Mouse (Mus musculus) MEL (cell line): ENCODE results near the gene Rps26. TPM values are rescaled to one million over a fixed set of nuclear protein-coding genes. Genes with fewer than 3 reads are reported as not detected.

ENCODE experiments used
- DNase-seq: peaks from one replicate; pipeline ENCODE4 v3.0.0; 2011; ENCODE audit warnings: low read depth, low spot score
- H3K27ac ChIP-seq: 2 replicates; pipeline ENCODE4 v1.5.1; 2012; ENCODE audit warnings: low read depth, mild to moderate bottlenecking, control low read depth, low read length, moderate library complexity; ENCODE audit not compliant: control insufficient read depth
- H3K27me3 ChIP-seq, 2 experiments: fragments of 150-350 bp in 1 of 2; sonication (generic) in 1 of 2; 2 replicates each; pipeline ENCODE4 v1.6.1; 2012; ENCODE audit warnings: low read length in 2 of 2, mild to moderate bottlenecking in 2 of 2, improper control_type of control experiment in 1 of 2, moderate library complexity in 1 of 2; ENCODE audit not compliant: insufficient read depth in 2 of 2, control insufficient read depth in 1 of 2
- H3K36me3 ChIP-seq, 2 experiments: 2 replicates each; pipeline ENCODE4 v1.6.1; 2012 to 2014; ENCODE audit warnings: low read length in 2 of 2, improper control_type of control experiment in 1 of 2, inconsistent platforms in 1 of 2, mild to moderate bottlenecking in 1 of 2; ENCODE audit not compliant: insufficient read depth in 2 of 2, control insufficient read depth in 1 of 2
- H3K4me1 ChIP-seq, 2 experiments: fragments of 150-350 bp in 1 of 2; sonication (generic) in 1 of 2; 2 replicates each; pipeline ENCODE4 v1.6.1; 2012; ENCODE audit warnings: low read length in 2 of 2, improper control_type of control experiment in 1 of 2, mild to moderate bottlenecking in 1 of 2; ENCODE audit not compliant: insufficient read depth in 2 of 2, control insufficient read depth in 1 of 2
- H3K4me3 ChIP-seq, 2 experiments: fragments of 150-350 bp in 1 of 2; sonication (generic) in 1 of 2; 2 replicates each; pipeline ENCODE4 v1.5.1; 2012; ENCODE audit warnings: low read depth in 2 of 2, low read length in 2 of 2, mild to moderate bottlenecking in 2 of 2, moderate library complexity in 2 of 2, control low read depth in 1 of 2, improper control_type of control experiment in 1 of 2; ENCODE audit not compliant: control insufficient read depth in 1 of 2, insufficient read depth in 1 of 2
- H3K79me2 ChIP-seq: 2 replicates; pipeline ENCODE4 v1.6.1; 2012; ENCODE audit warnings: mild to moderate bottlenecking, low read length, moderate library complexity; ENCODE audit not compliant: control insufficient read depth, poor library complexity, insufficient read depth
- H3K9ac ChIP-seq: 2 replicates; pipeline ENCODE4 v1.6.1; 2012; ENCODE audit warnings: low read depth, mild to moderate bottlenecking, control low read depth, low read length, moderate library complexity; ENCODE audit not compliant: control insufficient read depth, poor library complexity, severe bottlenecking
- H3K9me3 ChIP-seq: fragments of 150-350 bp; sonication (generic); replicated peaks from 2 replicates; pipeline ENCODE4 v1.6.1; 2012; ENCODE audit warnings: mild to moderate bottlenecking, low read length, improper control_type of control experiment, moderate library complexity; ENCODE audit not compliant: insufficient read depth
- CHD1 ChIP-seq: IDR thresholded peaks from 2 replicates; pipeline ENCODE4 v1.6.1; 2012; ENCODE audit warnings: low read depth, mild to moderate bottlenecking, inconsistent platforms, low read length, improper control_type of control experiment
- CTCF ChIP-seq, 3 experiments: IDR thresholded peaks in 2 of 3; conservative IDR thresholded peaks in 1 of 3; 2 replicates each; pipeline ENCODE4 v1.5.1; 2011 to 2012; ENCODE audit warnings: low read length in 3 of 3, low read depth in 2 of 3, mild to moderate bottlenecking in 2 of 3, improper control_type of control experiment in 1 of 3, inconsistent platforms in 1 of 3, mixed read lengths in 1 of 3, moderate library complexity in 1 of 3; ENCODE audit not compliant: control insufficient read depth in 1 of 3, insufficient read depth in 1 of 3, poor library complexity in 1 of 3, severe bottlenecking in 1 of 3
- E2F4 ChIP-seq: IDR thresholded peaks from 2 replicates; pipeline ENCODE4 v1.6.1; 2011; ENCODE audit warnings: low read depth, low read length, improper control_type of control experiment, borderline replicate concordance
- ELF1 ChIP-seq: IDR thresholded peaks from 2 replicates; pipeline ENCODE4 v1.6.1; 2014; ENCODE audit warnings: low read depth, mild to moderate bottlenecking, inconsistent platforms, low read length, improper control_type of control experiment, moderate library complexity
- EP300 ChIP-seq, 2 experiments: IDR thresholded peaks; 2 replicates each; pipeline ENCODE4 v1.6.1; 2011; ENCODE audit warnings: improper control_type of control experiment in 2 of 2, low read length in 2 of 2, low read depth in 1 of 2, mild to moderate bottlenecking in 1 of 2
- ETS1 ChIP-seq: IDR thresholded peaks from 2 replicates; pipeline ENCODE4 v1.6.1; 2012; ENCODE audit warnings: low read depth, mild to moderate bottlenecking, inconsistent platforms, low read length, improper control_type of control experiment, moderate library complexity
- GATA1 ChIP-seq: IDR thresholded peaks from 2 replicates; pipeline ENCODE4 v1.6.1; 2011; ENCODE audit warnings: low read depth, low read length, improper control_type of control experiment
- HCFC1 ChIP-seq: IDR thresholded peaks from 2 replicates; pipeline ENCODE4 v1.6.1; 2012; ENCODE audit warnings: low read depth, mild to moderate bottlenecking, inconsistent platforms, low read length, improper control_type of control experiment, moderate library complexity
- JUND ChIP-seq: IDR thresholded peaks from 2 replicates; pipeline ENCODE4 v1.6.1; 2011; ENCODE audit warnings: low read depth, mild to moderate bottlenecking, improper control_type of control experiment, low read length
- MAFK ChIP-seq: IDR thresholded peaks from 2 replicates; pipeline ENCODE4 v1.6.1; 2011; ENCODE audit warnings: low read depth, mild to moderate bottlenecking, low read length, improper control_type of control experiment, borderline replicate concordance
- MAZ ChIP-seq: IDR thresholded peaks from 2 replicates; pipeline ENCODE4 v1.6.1; 2012; ENCODE audit warnings: low read depth, mild to moderate bottlenecking, inconsistent platforms, low read length, improper control_type of control experiment
- MXI1 ChIP-seq: IDR thresholded peaks from 2 replicates; pipeline ENCODE4 v1.6.1; 2011; ENCODE audit warnings: mild to moderate bottlenecking, low read depth, low read length, improper control_type of control experiment
- MYC ChIP-seq: IDR thresholded peaks from 2 replicates; pipeline ENCODE4 v1.6.1; 2011; ENCODE audit warnings: low read depth, mild to moderate bottlenecking, low read length, improper control_type of control experiment, moderate library complexity
- NELFE ChIP-seq: IDR thresholded peaks from 2 replicates; pipeline ENCODE4 v1.6.1; 2011; ENCODE audit warnings: low read depth, low read length, improper control_type of control experiment
- NRF1 ChIP-seq: IDR thresholded peaks from 2 replicates; pipeline ENCODE4 v1.6.1; 2014; ENCODE audit warnings: low read depth, mild to moderate bottlenecking, inconsistent platforms, low read length, improper control_type of control experiment, moderate library complexity; ENCODE audit not compliant: poor library complexity, insufficient read depth, severe bottlenecking
- POLR2AphosphoS5 ChIP-seq: IDR thresholded peaks from 2 replicates; pipeline ENCODE4 v1.6.1; 2012; ENCODE audit warnings: low read depth, borderline replicate concordance, mild to moderate bottlenecking, inconsistent platforms, low read length, moderate library complexity, mixed read lengths
- RCOR1 ChIP-seq: IDR thresholded peaks from 2 replicates; pipeline ENCODE4 v1.6.1; 2012; ENCODE audit warnings: low read depth, mild to moderate bottlenecking, inconsistent platforms, low read length, improper control_type of control experiment
- TBP ChIP-seq: IDR thresholded peaks from 2 replicates; pipeline ENCODE4 v1.8.0; 2011; ENCODE audit warnings: low read depth, low read length, improper control_type of control experiment
- TCF12 ChIP-seq: IDR thresholded peaks from 2 replicates; pipeline ENCODE4 v1.6.1; 2014; ENCODE audit warnings: low read depth, mild to moderate bottlenecking, inconsistent platforms, low read length, improper control_type of control experiment, moderate library complexity
- USF1 ChIP-seq: IDR thresholded peaks from 2 replicates; pipeline ENCODE4 v1.6.1; 2014; ENCODE audit warnings: low read depth, mild to moderate bottlenecking, inconsistent platforms, low read length, improper control_type of control experiment, moderate library complexity
- USF2 ChIP-seq, 2 experiments: IDR thresholded peaks; 2 replicates each; pipeline ENCODE4 v1.6.1; 2011 to 2012; ENCODE audit warnings: improper control_type of control experiment in 2 of 2, low read length in 2 of 2, borderline replicate concordance in 1 of 2, inconsistent platforms in 1 of 2, low read depth in 1 of 2, mild to moderate bottlenecking in 1 of 2; ENCODE audit not compliant: insufficient read depth in 1 of 2
- ZKSCAN1 ChIP-seq: IDR thresholded peaks from 2 replicates; pipeline ENCODE4 v1.6.1; 2012; ENCODE audit warnings: low read depth, mild to moderate bottlenecking, inconsistent platforms, low read length, improper control_type of control experiment, moderate library complexity
- ZNF384 ChIP-seq: IDR thresholded peaks from 2 replicates; pipeline ENCODE4 v1.6.1; 2012; ENCODE audit warnings: low read depth, mild to moderate bottlenecking, inconsistent platforms, low read length, improper control_type of control experiment
- polyA plus RNA-seq, 2 experiments: library from polyadenylated mRNA; stranded (reverse) in 1 of 2; unstranded in 1 of 2; fragments of >175 nt in 1 of 2; fragments of >200 nt in 1 of 2; gene quantifications; 2 replicates each; pipeline versions ENCODE4 v1.2.1 to v1.2.4; 2012; ENCODE audit warnings: low replicate concordance in 2 of 2, low read depth in 1 of 2; ENCODE audit not compliant: insufficient read length in 2 of 2, insufficient read depth in 1 of 2, missing spikeins in 1 of 2
- total RNA-seq: library from RNA; depleted of rRNA; stranded (reverse); fragments of 300-350 nt; gene quantifications from 2 replicates; pipeline ENCODE4 v1.2.3, GENCODE M21; 2012

Rps26 gene
- total and polyA plus RNA-seq, 3 experiments = 2,523 to 2,530 TPM; not detected in 1

DNA sequence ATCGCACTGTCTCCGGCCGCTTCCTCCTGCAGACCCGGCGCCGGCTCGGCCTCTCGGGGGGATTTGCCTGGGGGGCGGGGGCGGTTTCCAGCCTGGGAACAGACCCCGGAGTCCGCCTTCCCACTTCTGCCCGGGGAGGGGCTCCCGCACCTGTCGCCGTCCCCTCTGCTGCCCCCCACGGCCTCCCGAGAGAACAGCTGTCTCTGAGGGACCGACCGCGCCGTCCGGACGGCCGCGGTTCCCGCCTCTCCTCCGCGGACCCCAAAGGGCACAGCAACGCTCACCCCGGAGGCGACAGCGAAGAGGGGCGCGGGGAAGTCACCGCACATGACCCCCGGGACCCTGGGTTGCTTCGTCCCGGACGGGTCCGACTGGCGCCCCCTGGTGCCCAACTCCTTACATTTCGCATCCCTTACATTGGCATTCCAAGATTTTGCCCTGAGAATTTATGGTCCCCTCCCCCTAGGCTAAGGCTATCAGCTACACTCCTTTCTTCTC lies 36.3 kb downstream of the Rps26 start (continued):
- TF ChIP-seq RCOR1 (0 out of 2 replicates have a peak, but pooled peaks have one; percentile 17), ZNF384 (peak; percentile 46)
- TF ChIP-seq, all 39 proteins: peak for 13

DNA sequence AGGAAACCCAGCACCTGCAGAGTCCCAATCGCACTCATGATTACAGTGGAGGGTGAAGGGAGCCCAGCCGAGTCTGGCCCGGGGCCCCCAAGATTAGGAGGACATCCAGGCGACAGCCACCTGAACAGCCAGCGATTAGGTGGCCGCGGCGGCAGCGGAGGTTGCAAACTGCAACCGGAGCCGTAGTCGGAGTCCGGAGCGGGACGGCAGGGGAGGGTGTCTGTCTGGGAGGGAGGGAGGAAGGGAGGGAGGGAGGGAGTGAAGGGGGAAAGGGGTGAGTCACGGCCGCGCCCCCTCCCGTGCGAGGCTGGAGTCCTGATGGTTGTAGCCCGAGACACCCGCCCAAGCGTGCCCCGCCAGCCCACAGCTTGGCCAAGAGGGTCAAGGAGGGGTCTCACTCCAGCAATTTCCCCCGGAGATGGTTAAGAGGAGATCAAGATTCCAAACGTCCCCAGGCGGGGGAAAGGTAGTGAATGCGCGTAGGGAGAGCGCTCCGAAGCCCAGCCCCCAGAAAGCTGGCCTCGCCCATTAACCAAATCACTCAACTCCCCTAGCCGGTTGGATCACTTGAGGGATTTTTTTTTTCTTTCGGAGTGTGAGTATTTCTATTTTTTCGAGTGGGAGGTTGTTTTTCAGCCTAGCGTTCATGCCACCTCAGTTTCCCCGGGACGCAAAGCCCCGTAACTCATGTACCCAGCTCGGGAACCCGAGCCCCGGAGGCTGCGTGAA lies 36.9 kb downstream of the Rps26 start, which contains the start of gene Erbb3:
Erbb3 (minus strand) TSS at position 189 of the 729 bp plus-strand sequence.
- Histone ChIP-seq H3K4me1 (peaks cover 12 to 23% of the 10 kb centered on the region in 2 experiments), H3K79me2 (no peaks in the 10 kb centered on the region), H3K27ac (no peak within 1 kb of the TSS), H3K9me3 (no peaks in the 10 kb centered on the region), H3K36me3 (peaks cover 0 to 18% of the 10 kb centered on the region in 2 experiments; a peak in 2 of 4 replicates), H3K27me3 (peaks cover 2% of the 10 kb centered on the region in 2 experiments), H3K4me3 (peak within 1 kb of the TSS; percentile 67 to 97), H3K9ac (peak within 1 kb of the TSS; percentile 54)
- no peak for TF ChIP-seq MAZ
- no peak for TF ChIP-seq E2F4
- peak; percentile 54; the same call in 1 of the 2 replicates for TF ChIP-seq ZNF384
- no peak for TF ChIP-seq TBP
- no peak for TF ChIP-seq USF2 (IDR thresholded peaks at IDR 0.05; ENCODE audit: borderline replicate concordance in 1 of 2, insufficient read depth in 1 of 2, low read depth in 1 of 2, low read length in 2 of 2)
- TF ChIP-seq HCFC1 = peak; percentile 3; the same call in 1 of the 2 replicates
- DNase-seq = peak; percentile 68

DNA sequence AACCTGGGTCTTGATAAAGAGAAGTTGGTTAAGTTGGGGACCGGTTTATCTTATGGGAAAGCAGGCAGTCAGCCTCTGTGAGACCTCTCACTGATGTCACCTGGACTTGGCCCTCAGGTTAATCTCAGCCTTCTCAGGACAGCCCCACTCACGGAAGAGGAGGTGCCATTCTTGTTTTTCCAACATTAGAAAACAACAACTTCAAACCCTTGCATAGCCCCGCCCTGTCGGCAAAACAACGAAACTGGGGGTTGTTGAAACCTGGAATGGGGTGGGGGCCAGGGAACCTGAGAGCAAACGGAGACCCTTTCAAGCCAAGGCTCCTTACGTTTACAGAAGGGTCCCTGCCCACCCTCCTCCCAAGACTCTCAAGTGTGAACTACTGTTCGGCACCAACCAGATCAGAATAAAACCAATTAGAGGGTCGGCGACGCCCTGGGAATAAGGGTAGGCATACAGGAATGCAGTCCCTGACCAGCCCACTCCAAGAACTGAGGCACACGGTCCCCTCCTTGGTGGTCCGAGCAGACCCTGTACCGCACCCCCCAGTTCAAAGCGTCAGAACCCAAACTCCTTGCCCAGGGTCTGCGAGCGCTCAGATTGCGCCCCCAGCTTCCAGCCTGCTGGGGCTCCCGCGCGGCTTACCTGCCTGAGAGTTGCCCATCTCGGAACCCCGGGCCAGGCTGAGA lies 37.6 kb downstream of the Rps26 start:
- H3K27me3 ChIP-seq = peaks cover 2 to 6% of the 10 kb centered on the region in 2 experiments
- DNase-seq = no peak
- no peak overlapping the region for H3K27ac ChIP-seq

More for the DNA sequence above, 37.6 kb downstream of the Rps26 start:
- TF ChIP-seq NRF1 = no peak
- no peak for TF ChIP-seq MAFK
- no peak for TF ChIP-seq MXI1
- TF ChIP-seq NELFE = no peak
- TF ChIP-seq MYC = no peak
- no peak for TF ChIP-seq ETS1
- TF ChIP-seq HCFC1 = no peak
- no peak for TF ChIP-seq EP300 (IDR thresholded peaks at IDR 0.05; ENCODE audit: low read depth in 1 of 2, low read length in 2 of 2)
- no peak for TF ChIP-seq ELF1
- no peak for TF ChIP-seq JUND
- TF ChIP-seq ZKSCAN1 = no peak
- no peak for TF ChIP-seq TCF12
- TF ChIP-seq POLR2AphosphoS5 = no peak
- TF ChIP-seq TBP = no peak
- TF ChIP-seq GATA1 = no peak
- TF ChIP-seq CHD1 = no peak
- TF ChIP-seq ZNF384 = no peak
- TF ChIP-seq USF1 = no peak
- TF ChIP-seq USF2 (IDR thresholded peaks at IDR 0.05; ENCODE audit: borderline replicate concordance in 1 of 2, insufficient read depth in 1 of 2, low read depth in 1 of 2, low read length in 2 of 2) = no peak
- TF ChIP-seq CTCF (IDR thresholded peaks at IDR 0.05 in 2 of 3, conservative IDR thresholded peaks at IDR 0.05 in 1 of 3; ENCODE audit: control insufficient read depth in 1 of 3, insufficient read depth in 1 of 3, low read depth in 2 of 3, low read length in 3 of 3, poor library complexity in 1 of 3, severe bottlenecking in 1 of 3) = no peak
- peaks cover 0 to 18% of the 10 kb centered on the region in 2 experiments; a peak in 2 of 4 replicates for H3K36me3 ChIP-seq
- no peaks in the 10 kb centered on the region for H3K9me3 ChIP-seq
- peak overlapping the region; percentile 67 to 97 for H3K4me3 ChIP-seq
- H3K79me2 ChIP-seq = no peaks in the 10 kb centered on the region
- peaks cover 12 to 23% of the 10 kb centered on the region in 2 experiments for H3K4me1 ChIP-seq
- peak overlapping the region; percentile 38; the same call in 1 of the 2 replicates for H3K9ac ChIP-seq
